Mouse (Mus musculus): ENCODE measurements around the gene Pir.

- TF ChIP-seq POLR2A (IDR thresholded peaks at IDR 0.05; ENCODE audit: low read depth, low read length) (no peak), CTCF (IDR thresholded peaks at IDR 0.05; ENCODE audit: extremely low read depth, insufficient read depth, insufficient read length, insufficient replicate concordance) (no peak)
These were observed 14.6 kb downstream of the Pir start for GRCm38 (mm10) chrX:164283808-164284207.

All from spleen, adult 2 months (tissue).